Mouse (Mus musculus): Measurements from ENCODE around the gene Dlx1. TPM values are rescaled to one million over a fixed set of nuclear protein-coding genes. Genes with fewer than 3 reads are reported as not detected.

Dlx1 gene
- not detected in 2 replicates for polyA plus RNA-seq (2012; rRNA removed; ENCODE audit: low replicate concordance)

GRCm38 (mm10) chr2:71528014-71528713, at the start of gene Dlx1:
Gene Dlx1, plus strand, starts transcription at chr2:71528113.

GRCm38 (mm10) chr2:71546640-71547071, 18.7 kb downstream of the Dlx1 start, which contains the start of gene Dlx2:
Gene Dlx2, minus strand, starts transcription at chr2:71546754.

Other genes with a start within 250 kb of the Dlx1 start
- gene Slc25a12, start 160.4 kb upstream of the Dlx1 start, polyA plus RNA-seq (2012; rRNA removed; ENCODE audit: low replicate concordance) = 21.3 and 66.8 TPM in 2 replicates
- 2.1 and 5.3 TPM in 2 replicates for gene Hat1, start 139.2 kb upstream of the Dlx1 start, polyA plus RNA-seq (2012; rRNA removed; ENCODE audit: low replicate concordance)
- gene Metap1d, start 74.8 kb upstream of the Dlx1 start, polyA plus RNA-seq (2012; rRNA removed; ENCODE audit: low replicate concordance) = 13.3 and 30.3 TPM in 2 replicates
- gene Dlx2, start 18.6 kb downstream of the Dlx1 start, polyA plus RNA-seq (2012; rRNA removed; ENCODE audit: low replicate concordance) = 0.09 TPM in 1 of 2 replicates, not detected in the other
- gene Itga6, start 217.5 kb downstream of the Dlx1 start, polyA plus RNA-seq (2012; rRNA removed; ENCODE audit: low replicate concordance) = 29.7 and 45.9 TPM in 2 replicates

All from mammary gland, adult 2 months (tissue).